In the genomic region with DNA sequence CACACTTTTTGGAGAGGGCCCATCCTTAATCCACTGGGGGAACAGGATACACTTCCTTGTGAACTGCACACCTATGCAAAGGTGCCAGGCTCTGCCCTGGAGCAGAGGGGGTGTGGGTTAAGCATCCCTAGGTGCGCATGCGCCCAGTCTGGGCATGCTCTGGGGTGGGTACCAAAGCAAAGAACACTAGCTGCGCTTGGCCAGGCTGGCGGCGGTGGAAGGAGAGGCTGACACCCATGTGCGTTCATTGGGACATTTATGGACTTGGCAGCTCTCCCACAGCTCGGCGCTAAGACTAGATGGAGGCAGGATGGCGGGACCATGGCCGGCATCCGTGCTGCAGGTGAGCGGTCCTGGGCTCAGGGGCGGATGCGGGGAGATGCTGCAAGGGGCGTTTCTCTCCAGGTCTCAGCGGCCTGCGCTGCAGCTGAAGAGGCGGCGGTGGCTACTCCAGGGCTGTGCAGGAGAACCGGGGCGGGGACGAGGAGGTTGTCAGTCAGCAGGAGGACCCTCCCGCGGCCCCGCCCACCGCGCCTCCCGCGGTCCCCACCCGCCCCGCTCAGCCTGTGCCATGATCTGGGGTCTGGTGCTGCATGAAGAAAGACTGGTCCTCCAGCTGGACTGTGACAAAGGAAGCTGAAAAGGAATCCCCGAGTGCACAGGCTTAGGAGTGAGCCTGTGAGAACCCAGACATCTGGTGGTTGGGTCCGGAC, we compare ENCODE assay signal across 9 mouse cellular contexts. TPM values are rescaled to one million over a fixed set of nuclear protein-coding genes. Genes with fewer than 3 reads are reported as not detected.
DNase-seq lines count a peak whose midpoint lies in the region; ATAC-seq and TF ChIP-seq lines count a peak whose summit lies in the region.
"Had no signal": no experiment of that assay in that cellular context is flagged by ENCODE, and none has a peak within 500 bp of the region (broad histone marks: within the 10 kb centered on the region; RNA-seq: fewer than 3 reads in every experiment).

Gm19345 (plus strand) TSS at position 146 of the 713 bp plus-strand sequence.

- DNase-seq in heart, adult 18-20 months, result no peak
- DNase-seq in ES-E14 (ENCODE audit: low read depth, low spot score), result peak; percentile 59
- DNase-seq in forebrain, embryonic 14.5 days (ENCODE audit: low spot score), result peak; percentile 58
- DNase-seq in retina, postnatal 1 day, result peak; percentile 63
- no peak for DNase-seq in gastrocnemius, adult 2 months
- no peak for DNase-seq in spleen, postnatal 10 days (ENCODE audit: low spot score in 2 of 2)

- no peak within 1 kb of the TSS for H3K4me3 ChIP-seq in heart, embryonic 16.5 days (ENCODE audit: low read length)
- H3K4me3 ChIP-seq in ES-E14 (ENCODE audit: insufficient read depth in 1 of 2, low read depth in 1 of 2, low read length in 2 of 2, poor library complexity in 1 of 2, severe bottlenecking in 1 of 2), result peak within 1 kb of the TSS; percentile 51 to 71
- peak within 1 kb of the TSS; percentile 34 for H3K4me3 ChIP-seq in forebrain, embryonic 14.5 days (ENCODE audit: low read depth, low read length)
- peak within 1 kb of the TSS; percentile 31 for H3K4me3 ChIP-seq in limb, embryonic 13.5 days
- no peak within 1 kb of the TSS for H3K4me3 ChIP-seq in gastrocnemius, adult 2 months

- H3K36me3 ChIP-seq in heart, embryonic 16.5 days (ENCODE audit: control insufficient read depth, insufficient read depth), result no peaks in the 10 kb centered on the region
- no peaks in the 10 kb centered on the region for H3K36me3 ChIP-seq in ES-E14 (ENCODE audit: control insufficient read depth, insufficient read depth, low read length, poor library complexity, severe bottlenecking)
- no peaks in the 10 kb centered on the region for H3K36me3 ChIP-seq in forebrain, embryonic 14.5 days (ENCODE audit: control insufficient read depth, insufficient read depth, low read length)
- H3K36me3 ChIP-seq in limb, embryonic 13.5 days, result no peaks in the 10 kb centered on the region

- TF ChIP-seq CTCF in gastrocnemius, adult 2 months (IDR thresholded peaks at IDR 0.05), result no peak

- peak within 1 kb of the TSS; percentile 32; the same call in 1 of the 2 replicates for H3K4me2 ChIP-seq in heart, embryonic 16.5 days (ENCODE audit: low read depth, low read length)
- peak within 1 kb of the TSS; percentile 56 for H3K4me2 ChIP-seq in forebrain, embryonic 14.5 days (ENCODE audit: low read length)
- H3K4me2 ChIP-seq in limb, embryonic 13.5 days (replicated peaks), result peak within 1 kb of the TSS; percentile 60

- in situ Hi-C loops in ES-E14 (cut with MboI; ENCODE audit: low sequenced_read_pairs in 2 of 2, unreplicated experiment in 2 of 2), result loop anchor here in 1 of 2 experiments (5.0 kb wide), 1 partner anchor 45 kb away; no protein-coding TSS in a partner anchor

- peak; percentile 41 for ATAC-seq in heart, embryonic 16.5 days (replicated peaks; ENCODE audit: extremely low read depth, insufficient read depth, low FRiP score)
- ATAC-seq in forebrain, embryonic 14.5 days, result peak; percentile 87
- ATAC-seq in limb, embryonic 13.5 days (ENCODE audit: low FRiP score, low read depth), result peak; percentile 34
- ATAC-seq: Patski had no signal

- no peak within 1 kb of the TSS for H3K27ac ChIP-seq in heart, embryonic 16.5 days (ENCODE audit: low read length)
- no peak within 1 kb of the TSS for H3K27ac ChIP-seq in ES-E14 (ENCODE audit: insufficient read depth, low read depth, low read length, poor library complexity, severe bottlenecking)
- H3K27ac ChIP-seq in forebrain, embryonic 14.5 days (ENCODE audit: low read depth, low read length), result no peak within 1 kb of the TSS
- H3K27ac ChIP-seq in limb, embryonic 13.5 days, result no peak within 1 kb of the TSS
- no peak within 1 kb of the TSS for H3K27ac ChIP-seq in gastrocnemius, adult 2 months

- H3K4me1 ChIP-seq in heart, embryonic 16.5 days (ENCODE audit: control insufficient read depth, insufficient read depth, low read length), result peaks cover 8% of the 10 kb centered on the region
- peaks cover 0 to 6% of the 10 kb centered on the region in 2 experiments; a peak in 1 of 4 replicates for H3K4me1 ChIP-seq in ES-E14 (ENCODE audit: control insufficient read depth in 2 of 2, insufficient read depth in 2 of 2, low read length in 2 of 2, poor library complexity in 1 of 2)
- no peaks in the 10 kb centered on the region for H3K4me1 ChIP-seq in forebrain, embryonic 14.5 days (ENCODE audit: control insufficient read depth, insufficient read depth, low read length)
- peaks cover 9% of the 10 kb centered on the region; the same call in 1 of the 2 replicates for H3K4me1 ChIP-seq in limb, embryonic 13.5 days

- no peak within 1 kb of the TSS for H3K9ac ChIP-seq in heart, embryonic 16.5 days (ENCODE audit: low read length)
- peak within 1 kb of the TSS; percentile 25; the same call in 1 of the 2 replicates for H3K9ac ChIP-seq in ES-E14 (ENCODE audit: insufficient read depth, low read depth, low read length, poor library complexity, severe bottlenecking)
- peak within 1 kb of the TSS; percentile 59 for H3K9ac ChIP-seq in forebrain, embryonic 14.5 days (ENCODE audit: low read length)
- H3K9ac ChIP-seq in limb, embryonic 13.5 days, result peak within 1 kb of the TSS; percentile 45; the same call in 1 of the 2 replicates

- peaks cover 33% of the 10 kb centered on the region for H3K27me3 ChIP-seq in heart, embryonic 16.5 days (ENCODE audit: control insufficient read depth, insufficient read depth, low read length)
- no peaks in the 10 kb centered on the region for H3K27me3 ChIP-seq in forebrain, embryonic 14.5 days (replicated peaks; ENCODE audit: control insufficient read depth, insufficient read depth, low read length)
- peaks cover 62% of the 10 kb centered on the region for H3K27me3 ChIP-seq in limb, embryonic 13.5 days

- whole genome bisulfite sequencing in heart, embryonic 16.5 days, result 5% methylated on average over 33 of the region's 33 CpGs
- 2% methylated on average over 32 of the region's 33 CpGs for WGBS in forebrain, embryonic 14.5 days
- 3% methylated on average over 33 of the region's 33 CpGs for WGBS in limb, embryonic 13.5 days

- intact Hi-C loops in gastrocnemius, adult 2 months (cut with DNase I), result no loop called here

- no peaks in the 10 kb centered on the region for H3K9me3 ChIP-seq in heart, embryonic 16.5 days (replicated peaks; ENCODE audit: control insufficient read depth, low read length)
- no peaks in the 10 kb centered on the region for H3K9me3 ChIP-seq in ES-E14 (ENCODE audit: control insufficient read depth, insufficient read depth, low read depth, low read length)
- H3K9me3 ChIP-seq in forebrain, embryonic 14.5 days (replicated peaks; ENCODE audit: control insufficient read depth, low read length), result no peaks in the 10 kb centered on the region
- no peaks in the 10 kb centered on the region; the same call in 1 of the 2 replicates for H3K9me3 ChIP-seq in limb, embryonic 13.5 days

TF ChIP-seq in ES-E14, 5 proteins besides CTCF, POLR2A, EP300 and RAD21:
- no peak for TF ChIP-seq CHD2 (IDR thresholded peaks at IDR 0.05; ENCODE audit: low read depth, low read length)
- TF ChIP-seq ZC3H11A (IDR thresholded peaks at IDR 0.05; ENCODE audit: borderline replicate concordance, low read depth, low read length), result no peak
- no peak for TF ChIP-seq ZNF384 (IDR thresholded peaks at IDR 0.05; ENCODE audit: low read depth, low read length)
- TF ChIP-seq MAFK (IDR thresholded peaks at IDR 0.05; ENCODE audit: insufficient read depth, low read depth, low read length), result no peak
- TF ChIP-seq HCFC1 (IDR thresholded peaks at IDR 0.05; ENCODE audit: borderline replicate concordance, insufficient read depth, low read length), result no peak

RNA-seq across cellular contexts. Expression of gene Gm19345, which starts in this region (rescaled TPM):
- polyA plus RNA-seq in heart, embryonic 16.5 days (2015; fragmentation: Nextera tagmentation; extraction: Ambion mirVana), result not detected in 2 replicates
- not detected for total RNA-seq in heart, adult 18-20 months (2021)
- 0.36 and 1.1 TPM in 2 replicates for total RNA-seq in ES-E14 (2012; rRNA removed)
- 5.6 and 7.1 TPM in 2 replicates for polyA plus RNA-seq in forebrain, embryonic 14.5 days (2014; fragmentation: Nextera tagmentation; extraction: Ambion mirVana)
- not detected in 2 replicates for polyA plus RNA-seq in limb, embryonic 13.5 days (2015; fragmentation: Nextera tagmentation; extraction: Ambion mirVana)
- not detected for total RNA-seq in gastrocnemius, adult 2 months (2021)

Comparison
In these comparisons a context has a peak if more than half of its experiments do, and no peak if none do; other contexts are left out.
1. Peak in ATAC-seq and H3K4me2 ChIP-seq in heart, embryonic 16.5 days; RNA of the gene not detected or under 1 TPM.
2. Peak in ATAC-seq, H3K4me3 ChIP-seq, H3K9ac ChIP-seq and H3K4me2 ChIP-seq in limb, embryonic 13.5 days; RNA of the gene not detected or under 1 TPM.
3. ATAC-seq: peak in every context shown above with its lines; median percentile 87 in forebrain, embryonic 14.5 days; 41 in heart, embryonic 16.5 days; 34 in limb, embryonic 13.5 days.
4. H3K4me3 ChIP-seq: peak in ES-E14 (2 of 2) and forebrain, embryonic 14.5 days (single experiment); none in heart, embryonic 16.5 days (single experiment) and gastrocnemius, adult 2 months (single experiment).
5. DNase-seq: peak in ES-E14 (single experiment), forebrain, embryonic 14.5 days (single experiment) and retina, postnatal 1 day (single experiment); none in heart, adult 18-20 months (0 of 2), gastrocnemius, adult 2 months (single experiment) and spleen, postnatal 10 days (0 of 2).
6. Peak in every context shown above with its lines, with median percentiles within 50 percentile points of each other: H3K4me2 ChIP-seq.